Mouse (Mus musculus): ENCODE measurements around the gene Psma2. TPM values are rescaled to one million over a fixed set of nuclear protein-coding genes. Genes with fewer than 3 reads are reported as not detected.

Psma2 gene
- polyA plus RNA-seq, 1 experiment from 2014 or later, result 104 TPM

DNA sequence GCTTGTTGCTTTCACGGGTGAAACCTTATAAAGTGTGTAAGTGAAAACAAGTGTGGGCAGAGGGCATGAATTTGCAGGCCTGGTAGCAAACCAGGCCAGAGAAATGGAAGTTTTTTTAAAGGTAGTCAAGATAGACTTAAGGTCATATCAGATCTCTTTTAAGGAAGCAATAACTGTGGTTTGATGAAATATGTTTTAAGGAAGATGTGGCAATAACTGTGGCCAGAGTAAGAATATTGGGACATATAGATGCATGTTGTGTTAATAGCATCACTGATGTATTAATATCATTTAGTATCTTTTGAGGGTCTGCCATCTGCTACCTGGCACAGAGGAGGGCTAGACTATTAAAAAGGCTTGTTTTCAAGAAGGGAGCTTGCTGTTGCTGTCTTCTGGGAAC lies 27.0 kb downstream of the Psma2 start:
- no peaks in the 10 kb centered on the region for H3K9me3 ChIP-seq (replicated peaks; ENCODE audit: control insufficient read depth, low read length)
- H3K4me2 ChIP-seq (ENCODE audit: low read depth, low read length), result no peak overlapping the region
- H3K9ac ChIP-seq (ENCODE audit: low read depth, low read length), result no peak overlapping the region
- no peak overlapping the region for H3K27ac ChIP-seq (ENCODE audit: low read length)
- peaks cover 3% of the 10 kb centered on the region; the same call in 1 of the 2 replicates for H3K36me3 ChIP-seq (ENCODE audit: control insufficient read depth, insufficient read depth)
- 53% methylated on average over 1 of the region's 1 CpGs for WGBS (ENCODE audit: insufficient replicate concordance)
- H3K4me1 ChIP-seq (ENCODE audit: control insufficient read depth, low read depth, low read length), result no peaks in the 10 kb centered on the region
- no peak for ATAC-seq (ENCODE audit: low read depth)
- H3K27me3 ChIP-seq (ENCODE audit: control insufficient read depth, insufficient read depth, low read depth, low read length), result no peaks in the 10 kb centered on the region
- no peak overlapping the region for H3K4me3 ChIP-seq (ENCODE audit: low read depth, low read length)

DNA sequence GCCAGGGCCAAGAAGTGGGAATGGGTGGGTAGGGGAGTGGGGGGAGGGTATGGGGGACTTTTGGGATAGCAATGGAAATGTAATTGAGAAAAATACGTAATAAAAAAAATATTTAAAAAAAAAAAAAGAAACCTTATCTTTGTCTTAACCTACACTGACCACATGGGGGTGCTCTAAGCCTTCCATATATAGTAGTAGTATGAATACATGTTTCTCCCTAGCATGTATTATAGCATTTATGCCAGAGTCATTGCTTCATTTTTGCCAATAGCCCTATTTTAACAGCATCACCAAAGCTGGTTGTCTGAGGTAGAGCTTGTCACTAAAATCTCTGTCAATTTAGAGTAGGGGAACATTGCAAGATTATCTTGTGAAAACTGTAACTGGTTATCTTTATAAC lies 36.3 kb downstream of the Psma2 start:
- H3K4me1 ChIP-seq (ENCODE audit: control insufficient read depth, low read depth, low read length), result no peaks in the 10 kb centered on the region
- H3K9ac ChIP-seq (ENCODE audit: low read depth, low read length), result no peak overlapping the region
- H3K4me3 ChIP-seq (ENCODE audit: low read depth, low read length), result no peak overlapping the region
- no peak overlapping the region for H3K4me2 ChIP-seq (ENCODE audit: low read depth, low read length)
- H3K27ac ChIP-seq (ENCODE audit: low read length), result no peak overlapping the region
- no peaks in the 10 kb centered on the region for H3K9me3 ChIP-seq (replicated peaks; ENCODE audit: control insufficient read depth, low read length)
- no peak for ATAC-seq (ENCODE audit: low read depth)
- no peaks in the 10 kb centered on the region for H3K36me3 ChIP-seq (ENCODE audit: control insufficient read depth, insufficient read depth)
- no peaks in the 10 kb centered on the region for H3K27me3 ChIP-seq (ENCODE audit: control insufficient read depth, insufficient read depth, low read depth, low read length)
- WGBS (ENCODE audit: insufficient replicate concordance), result 4% methylated on average over 1 of the region's 1 CpGs

DNA sequence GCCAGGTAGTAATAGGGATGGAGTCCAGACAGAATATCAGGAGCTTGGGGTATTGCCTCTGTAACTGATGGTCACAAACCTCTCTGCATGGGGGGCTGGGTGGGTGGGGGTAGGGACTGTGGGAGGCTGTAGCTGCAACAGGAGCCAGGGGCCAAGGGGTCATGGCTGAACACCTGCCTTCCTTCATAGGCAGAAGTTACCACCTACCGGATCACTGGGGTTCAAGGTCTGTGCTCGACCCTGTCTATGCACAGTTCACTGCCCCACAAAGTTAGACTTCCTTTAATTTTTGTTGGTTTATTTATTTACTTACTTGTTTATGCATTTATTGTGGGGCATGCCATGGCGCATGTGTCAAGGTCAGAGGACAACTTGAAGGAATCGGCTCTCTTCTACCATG lies 54.1 kb downstream of the Psma2 start:
- 73% methylated on average over 4 of the region's 4 CpGs for WGBS (ENCODE audit: insufficient replicate concordance)

DNA sequence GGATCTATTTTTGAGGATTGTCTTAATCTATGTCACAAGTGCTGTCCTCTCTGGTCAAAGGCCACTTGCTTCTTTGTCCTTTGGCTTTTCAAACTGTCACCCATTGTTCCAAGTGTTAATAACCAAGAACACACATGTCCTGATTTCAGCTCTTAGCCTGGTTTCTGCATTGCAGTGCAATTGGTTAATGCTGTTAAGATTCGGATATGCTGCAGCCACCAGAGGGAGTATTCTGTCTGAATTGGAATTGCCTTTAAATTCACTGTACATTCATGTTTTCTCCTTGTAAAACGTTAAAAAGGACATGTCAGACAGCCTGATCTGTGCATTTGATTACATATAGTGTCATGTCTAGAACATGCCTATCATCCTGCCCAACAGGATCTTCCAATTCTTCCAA lies 57.3 kb downstream of the Psma2 start:
- no peaks in the 10 kb centered on the region for H3K27me3 ChIP-seq (ENCODE audit: control insufficient read depth, insufficient read depth, low read depth, low read length)
- ATAC-seq (ENCODE audit: low read depth), result no peak
- H3K9ac ChIP-seq (ENCODE audit: low read depth, low read length), result no peak overlapping the region
- WGBS (ENCODE audit: insufficient replicate concordance), result 17% methylated on average over 2 of the region's 2 CpGs
- H3K9me3 ChIP-seq (replicated peaks; ENCODE audit: control insufficient read depth, low read length), result no peaks in the 10 kb centered on the region
- no peaks in the 10 kb centered on the region for H3K4me1 ChIP-seq (ENCODE audit: control insufficient read depth, low read depth, low read length)
- no peak overlapping the region for H3K4me2 ChIP-seq (ENCODE audit: low read depth, low read length)
- no peak overlapping the region for H3K4me3 ChIP-seq (ENCODE audit: low read depth, low read length)
- H3K36me3 ChIP-seq (ENCODE audit: control insufficient read depth, insufficient read depth), result no peaks in the 10 kb centered on the region
- no peak overlapping the region for H3K27ac ChIP-seq (ENCODE audit: low read length)

More for the DNA sequence above, 54.1 kb downstream of the Psma2 start:
- no peaks in the 10 kb centered on the region for H3K27me3 ChIP-seq (ENCODE audit: control insufficient read depth, insufficient read depth, low read depth, low read length)
- no peak overlapping the region for H3K27ac ChIP-seq (ENCODE audit: low read length)
- no peak overlapping the region for H3K9ac ChIP-seq (ENCODE audit: low read depth, low read length)
- ATAC-seq (ENCODE audit: low read depth), result no peak
- H3K4me2 ChIP-seq (ENCODE audit: low read depth, low read length), result no peak overlapping the region
- no peak overlapping the region for H3K4me3 ChIP-seq (ENCODE audit: low read depth, low read length)
- no peaks in the 10 kb centered on the region for H3K36me3 ChIP-seq (ENCODE audit: control insufficient read depth, insufficient read depth)
- H3K4me1 ChIP-seq (ENCODE audit: control insufficient read depth, low read depth, low read length), result no peaks in the 10 kb centered on the region
- H3K9me3 ChIP-seq (replicated peaks; ENCODE audit: control insufficient read depth, low read length), result no peaks in the 10 kb centered on the region

DNA sequence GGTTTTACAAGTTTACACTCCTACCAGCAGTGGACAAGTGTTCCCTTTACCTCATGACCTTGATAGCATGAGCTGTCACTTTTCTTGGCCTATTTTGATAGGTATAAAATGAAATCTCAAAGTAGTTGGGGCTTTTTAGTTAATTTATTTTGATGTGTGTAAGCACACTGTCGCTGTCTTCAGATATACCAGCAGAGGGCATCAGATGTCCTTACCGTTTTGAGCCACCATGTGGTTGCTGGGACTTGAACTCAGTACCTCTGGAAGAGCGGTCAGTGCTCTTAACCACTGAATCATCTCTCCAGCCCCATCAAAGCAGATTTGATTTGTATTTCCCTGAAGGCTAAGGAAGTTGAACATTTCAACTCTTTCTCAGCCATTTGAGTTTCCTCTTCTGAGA lies 75.9 kb downstream of the Psma2 start:
- Histone ChIP-seq H3K4me3 (ENCODE audit: low read depth, low read length) (no peak overlapping the region), H3K36me3 (ENCODE audit: control insufficient read depth, insufficient read depth) (no peaks in the 10 kb centered on the region), H3K4me2 (ENCODE audit: low read depth, low read length) (no peak overlapping the region), H3K9me3 (replicated peaks; ENCODE audit: control insufficient read depth, low read length) (no peaks in the 10 kb centered on the region), H3K9ac (ENCODE audit: low read depth, low read length) (no peak overlapping the region), H3K4me1 (ENCODE audit: control insufficient read depth, low read depth, low read length) (no peaks in the 10 kb centered on the region), H3K27me3 (ENCODE audit: control insufficient read depth, insufficient read depth, low read depth, low read length) (no peaks in the 10 kb centered on the region), H3K27ac (ENCODE audit: low read length) (no peak overlapping the region)
- 45% methylated on average over 3 of the region's 3 CpGs for WGBS (ENCODE audit: insufficient replicate concordance)
- no peak for ATAC-seq (ENCODE audit: low read depth)

DNA sequence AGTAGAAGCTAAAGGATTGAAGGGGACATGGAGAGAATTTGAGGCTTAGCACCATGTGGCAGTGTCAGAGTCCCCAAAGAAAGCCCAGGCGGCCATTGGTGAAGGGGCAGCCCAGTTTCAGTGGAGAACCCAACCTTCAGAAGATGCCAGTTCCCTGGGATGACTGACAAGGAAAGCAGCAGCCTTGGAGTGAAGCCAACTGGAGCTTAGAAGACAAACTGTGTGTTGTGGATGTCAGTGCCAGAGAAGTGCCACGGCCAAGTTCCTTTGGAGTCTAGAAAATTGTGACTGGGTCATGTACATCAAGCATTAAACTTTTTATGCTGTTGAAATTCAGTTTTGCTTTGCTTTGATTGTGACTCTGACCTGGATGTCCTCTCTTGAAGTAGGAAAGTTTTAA lies 103.8 kb downstream of the Psma2 start:
- WGBS (ENCODE audit: insufficient replicate concordance), result 51% methylated on average over 2 of the region's 2 CpGs

DNA sequence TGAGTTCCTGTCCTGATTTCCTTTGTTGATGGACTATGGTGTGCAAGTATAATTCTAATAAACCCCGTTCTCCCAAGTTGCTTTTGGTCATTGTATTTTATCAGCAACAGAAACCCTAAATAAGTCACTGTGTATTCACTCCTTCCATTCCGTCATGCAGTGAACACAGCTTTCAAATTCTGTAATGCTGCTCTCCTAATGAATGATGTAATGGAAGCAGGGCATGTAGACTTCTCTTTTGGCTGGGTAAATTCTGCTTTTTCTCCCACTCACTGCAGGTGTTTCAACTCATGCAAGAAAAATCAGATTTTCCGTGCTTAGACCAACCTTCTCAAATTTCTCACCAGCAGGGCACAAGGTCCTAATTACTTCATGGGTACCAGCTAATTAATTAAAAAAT lies 104.7 kb downstream of the Psma2 start:
- Histone ChIP-seq H3K4me2 (ENCODE audit: low read depth, low read length) (no peak overlapping the region), H3K27ac (ENCODE audit: low read length) (no peak overlapping the region), H3K9ac (ENCODE audit: low read depth, low read length) (no peak overlapping the region), H3K27me3 (ENCODE audit: control insufficient read depth, insufficient read depth, low read depth, low read length) (no peaks in the 10 kb centered on the region), H3K36me3 (ENCODE audit: control insufficient read depth, insufficient read depth) (no peaks in the 10 kb centered on the region), H3K4me1 (ENCODE audit: control insufficient read depth, low read depth, low read length) (no peaks in the 10 kb centered on the region), H3K9me3 (replicated peaks; ENCODE audit: control insufficient read depth, low read length) (no peaks in the 10 kb centered on the region), H3K4me3 (ENCODE audit: low read depth, low read length) (no peak overlapping the region)
- ATAC-seq (ENCODE audit: low read depth), result no peak
- 53% methylated on average over 3 of the region's 3 CpGs for WGBS (ENCODE audit: insufficient replicate concordance)

More for the DNA sequence above, 103.8 kb downstream of the Psma2 start:
- H3K27me3 ChIP-seq (ENCODE audit: control insufficient read depth, insufficient read depth, low read depth, low read length), result no peaks in the 10 kb centered on the region
- no peaks in the 10 kb centered on the region for H3K9me3 ChIP-seq (replicated peaks; ENCODE audit: control insufficient read depth, low read length)
- no peak overlapping the region for H3K9ac ChIP-seq (ENCODE audit: low read depth, low read length)
- no peak overlapping the region for H3K4me3 ChIP-seq (ENCODE audit: low read depth, low read length)
- ATAC-seq (ENCODE audit: low read depth), result no peak
- no peaks in the 10 kb centered on the region for H3K4me1 ChIP-seq (ENCODE audit: control insufficient read depth, low read depth, low read length)
- H3K4me2 ChIP-seq (ENCODE audit: low read depth, low read length), result no peak overlapping the region
- H3K36me3 ChIP-seq (ENCODE audit: control insufficient read depth, insufficient read depth), result no peaks in the 10 kb centered on the region
- no peak overlapping the region for H3K27ac ChIP-seq (ENCODE audit: low read length)

Other genes starting within 250 kb of the Psma2 start
- gene Hecw1, start 90.0 kb upstream of the Psma2 start, polyA plus RNA-seq (2015; fragmentation: Nextera tagmentation; extraction: Ambion mirVana), result 0.02 TPM in 1 of 2 replicates, not detected in the other
- gene Mrpl32, start 75 bp upstream of the Psma2 start, polyA plus RNA-seq (2015; fragmentation: Nextera tagmentation; extraction: Ambion mirVana), result 56.3 and 64.2 TPM in 2 replicates
- gene AW209491, start 16.9 kb downstream of the Psma2 start, polyA plus RNA-seq (2015; fragmentation: Nextera tagmentation; extraction: Ambion mirVana), result 8.8 and 9.7 TPM in 2 replicates